Mouse (Mus musculus) small intestine, adult 2 months (tissue): ENCODE data around the gene Gjd3. TPM values are rescaled to one million over a fixed set of nuclear protein-coding genes. Genes with fewer than 3 reads are reported as not detected.
A peak's percentile ranks its signal among the peaks of the same experiment; 100 is the strongest.

ENCODE experiments used
- H3K27ac ChIP-seq: fragments of 200-500 bp; 2 replicates; pipeline ENCODE4 v1.5.1; 2012; ENCODE audit warnings: low read depth, low read length, control low read depth, inconsistent platforms; ENCODE audit not compliant: insufficient read depth
- H3K27me3 ChIP-seq: fragments of 200-500 bp; 2 replicates; pipeline ENCODE4 v1.6.1; 2012; ENCODE audit warnings: mild to moderate bottlenecking, moderate library complexity, low read length, inconsistent platforms; ENCODE audit not compliant: control insufficient read depth, insufficient read depth
- H3K36me3 ChIP-seq: fragments of 200-500 bp; 2 replicates; pipeline ENCODE4 v1.6.1; 2012; ENCODE audit warnings: mild to moderate bottlenecking, low read length, control low read depth, inconsistent platforms; ENCODE audit not compliant: control insufficient read depth, insufficient read depth
- H3K4me1 ChIP-seq: fragments of 200-500 bp; 2 replicates; pipeline ENCODE4 v1.6.1; 2012; ENCODE audit warnings: low read length, inconsistent platforms, mixed read lengths; ENCODE audit not compliant: control insufficient read depth, insufficient read depth, insufficient read length
- H3K4me3 ChIP-seq: fragments of 200-500 bp; 2 replicates; pipeline ENCODE4 v1.5.1; 2012; ENCODE audit warnings: low read depth, mild to moderate bottlenecking, control low read depth, inconsistent platforms, low read length, moderate library complexity
- CTCF ChIP-seq: fragments of 200-500 bp; IDR thresholded peaks from 2 replicates; pipeline ENCODE4 v1.5.1; 2012; ENCODE audit warnings: low read depth, mild to moderate bottlenecking, control low read depth, inconsistent platforms, low read length, moderate library complexity, mixed read lengths; ENCODE audit not compliant: insufficient replicate concordance, insufficient read length; ENCODE audit errors: extremely low read depth
- POLR2A ChIP-seq: fragments of 200-500 bp; IDR thresholded peaks from 2 replicates; pipeline ENCODE4 v1.6.1; 2012; ENCODE audit warnings: low read depth, mild to moderate bottlenecking, control low read depth, inconsistent platforms, low read length, moderate library complexity
- WGBS: fragments of 180-500 bp; shearing (Covaris S2); methylation state at CpG from one replicate; pipeline ENCODE4 v1.1.7; 2018; 5-methylcytosine and 5-hydroxymethylcytosine counted together
- polyA plus RNA-seq: library from polyadenylated mRNA; depleted of rRNA; stranded (reverse); fragments of >200 nt; gene quantifications from 2 replicates; pipeline ENCODE4 v1.2.3, GENCODE M21; 2012

The Gjd3 gene
- polyA plus RNA-seq, 1 experiment, result 5.8 TPM

DNA sequence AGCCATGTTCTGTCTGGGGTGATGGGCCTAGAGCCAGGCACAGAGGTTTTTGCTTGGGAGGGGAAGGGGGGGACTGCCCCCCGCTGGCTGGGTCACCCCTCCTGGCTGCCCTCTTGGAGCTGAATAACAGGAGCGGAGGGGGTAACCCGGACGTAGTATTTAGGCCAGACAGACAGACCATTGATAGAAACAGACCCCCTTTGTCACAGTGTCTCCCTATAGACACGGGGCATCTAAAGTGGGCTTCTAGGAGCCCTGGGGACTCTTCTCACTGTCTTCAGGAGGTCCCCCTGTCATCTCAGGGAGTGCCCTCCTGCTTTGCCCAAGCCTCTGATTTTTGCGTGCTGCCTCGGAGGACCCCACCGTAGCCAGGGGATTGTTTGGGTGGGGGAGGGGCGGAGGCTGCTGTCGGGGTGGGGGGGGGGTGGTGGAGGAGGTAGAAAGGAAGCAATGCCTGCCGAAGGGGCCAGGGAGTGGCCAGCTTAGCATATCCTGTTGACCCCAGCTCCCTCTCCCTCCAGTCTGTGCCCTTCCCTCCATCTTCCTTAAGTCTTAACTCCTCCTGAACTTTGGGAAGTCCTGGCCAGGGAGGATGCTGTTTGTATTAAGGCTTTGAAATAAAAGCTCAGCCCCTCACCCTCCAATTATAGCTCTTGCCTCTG is 17.3 kb downstream of the Gjd3 start:
- TF ChIP-seq CTCF (no peak), POLR2A (no peak)
- Histone ChIP-seq H3K4me3 (no peak overlapping the region), H3K27ac (no peak overlapping the region), H3K27me3 (no peaks in the 10 kb centered on the region), H3K4me1 (peaks cover 41% of the 10 kb centered on the region), H3K36me3 (peaks cover 44% of the 10 kb centered on the region)
- 41% methylated on average over 11 of the region's 11 CpGs for WGBS

DNA sequence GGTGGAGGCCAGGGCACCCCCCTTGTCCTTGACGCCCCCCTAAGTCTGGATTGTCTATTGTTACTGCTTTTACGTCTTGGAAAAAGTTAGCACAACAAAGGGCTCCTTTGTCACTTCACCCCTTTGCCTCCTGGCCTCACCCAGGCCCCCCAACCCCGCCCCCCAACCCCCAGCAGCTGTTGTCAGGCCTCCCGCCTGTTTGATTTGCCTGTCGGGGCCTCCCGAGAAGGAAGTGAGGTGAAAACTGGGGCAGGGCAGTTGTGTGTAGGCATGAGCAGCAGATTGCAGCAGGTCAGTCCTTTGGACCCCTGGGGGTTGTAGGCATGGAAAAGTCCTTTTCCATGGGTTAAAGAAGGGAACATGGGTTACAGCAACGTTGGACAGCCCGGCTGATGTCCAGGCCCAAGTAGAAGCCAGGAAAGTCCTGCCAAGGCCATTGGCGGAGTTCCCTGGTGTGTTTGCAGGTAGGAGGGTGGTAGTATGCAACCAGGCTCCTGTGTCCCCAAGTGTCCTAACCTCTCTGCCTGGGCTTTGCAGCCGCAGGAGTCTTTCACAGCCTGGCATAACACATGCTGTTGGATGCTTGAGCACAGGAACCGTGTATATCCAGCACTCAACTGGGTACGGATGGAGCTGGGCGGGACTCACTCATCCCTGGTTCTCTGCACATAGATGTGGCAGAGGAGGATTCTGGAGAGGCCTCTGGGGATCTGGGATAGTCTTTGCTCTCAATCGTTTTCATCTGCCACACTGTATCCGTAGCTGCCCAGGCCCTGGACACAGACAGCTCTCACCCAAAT is 18.0 kb downstream of the Gjd3 start:
- H3K27me3 ChIP-seq, result no peaks in the 10 kb centered on the region
- peak overlapping the region; percentile 43; the same call in 1 of the 2 replicates for H3K27ac ChIP-seq
- WGBS, result 26% methylated on average over 15 of the region's 15 CpGs
- peaks cover 35% of the 10 kb centered on the region for H3K4me1 ChIP-seq
- TF ChIP-seq CTCF (no peak), POLR2A (no peak)
- peak overlapping the region; percentile 17 for H3K4me3 ChIP-seq
- H3K36me3 ChIP-seq, result peaks cover 37% of the 10 kb centered on the region

DNA sequence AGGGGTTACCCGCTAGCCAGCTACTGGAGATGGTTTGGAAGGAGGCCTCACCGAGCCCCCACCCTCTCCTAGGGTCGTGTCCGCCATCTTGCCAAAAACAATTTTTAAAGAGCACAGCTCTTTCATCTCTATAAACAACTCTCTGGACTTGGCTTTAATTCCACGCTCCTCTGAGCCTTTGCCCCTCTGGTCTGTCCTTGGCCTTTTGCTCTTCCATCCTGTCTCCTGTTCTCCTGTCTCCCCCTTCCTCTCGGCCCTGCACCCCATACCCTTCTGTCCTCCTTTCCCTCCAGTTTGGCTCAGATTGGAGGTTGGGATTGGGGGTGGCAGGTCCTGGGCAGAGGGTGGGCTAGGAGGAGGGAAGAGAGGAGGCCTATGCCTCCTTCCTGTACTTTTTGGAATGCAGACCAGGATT is 18.6 kb downstream of the Gjd3 start:
- H3K4me1 ChIP-seq, result peaks cover 38% of the 10 kb centered on the region
- peak overlapping the region; percentile 72 for H3K4me3 ChIP-seq

DNA sequence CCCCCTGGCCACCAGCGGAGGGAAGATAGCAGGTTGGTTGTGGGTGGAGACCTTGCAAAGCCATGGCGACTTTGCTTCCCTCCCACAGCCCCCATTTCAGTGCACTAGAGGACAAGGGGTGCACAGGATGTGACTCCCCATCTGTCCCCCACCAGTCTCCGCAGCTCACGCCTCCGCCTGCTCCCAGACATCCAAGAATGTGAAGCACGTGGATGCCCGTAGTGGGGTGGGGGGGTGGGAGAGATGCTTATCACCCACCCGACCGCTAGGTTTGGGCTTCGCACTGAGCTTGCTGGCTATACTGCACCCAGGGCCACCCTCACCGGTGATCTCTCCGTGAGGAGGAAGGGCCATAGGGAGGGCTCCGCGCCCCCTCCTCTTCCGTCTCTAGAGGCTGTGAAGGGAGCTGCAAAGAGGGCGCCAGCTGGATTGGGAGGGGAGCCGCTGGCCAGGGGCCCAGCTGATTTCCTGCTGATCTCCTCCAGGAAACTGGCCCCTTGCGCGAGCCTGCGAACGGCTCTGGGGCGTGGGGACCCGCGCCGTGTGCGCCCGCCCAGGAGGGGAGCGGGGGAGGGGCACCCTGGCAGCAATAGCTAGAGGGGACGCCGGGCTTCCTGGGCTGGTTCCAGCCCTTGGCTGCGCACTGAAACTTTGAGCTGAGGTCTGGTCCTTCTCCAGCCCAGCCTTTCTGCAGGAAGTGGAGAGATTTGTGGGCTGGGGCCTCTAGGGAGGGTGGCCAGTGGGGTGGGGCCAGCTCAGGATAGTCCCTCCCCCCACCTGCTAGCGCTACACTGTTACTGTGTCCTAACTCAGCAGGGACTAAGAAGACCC is 19.4 kb downstream of the Gjd3 start:
- Histone ChIP-seq H3K27me3 (no peaks in the 10 kb centered on the region), H3K4me1 (peaks cover 38% of the 10 kb centered on the region), H3K36me3 (peaks cover 25% of the 10 kb centered on the region), H3K4me3 (peak overlapping the region; percentile 72), H3K27ac (peak overlapping the region; percentile 51)
- under 1% methylated on average over 32 of the region's 32 CpGs for WGBS
- TF ChIP-seq CTCF (no peak; the same call in 1 of the 2 replicates), POLR2A (no peak)

More for the DNA sequence above, 18.6 kb downstream of the Gjd3 start:
- Histone ChIP-seq H3K27me3 (no peaks in the 10 kb centered on the region), H3K36me3 (peaks cover 32% of the 10 kb centered on the region), H3K27ac (peak overlapping the region; percentile 43)
- TF ChIP-seq CTCF, result no peak
- no peak for TF ChIP-seq POLR2A
- WGBS, result 12% methylated on average over 6 of the region's 6 CpGs

DNA sequence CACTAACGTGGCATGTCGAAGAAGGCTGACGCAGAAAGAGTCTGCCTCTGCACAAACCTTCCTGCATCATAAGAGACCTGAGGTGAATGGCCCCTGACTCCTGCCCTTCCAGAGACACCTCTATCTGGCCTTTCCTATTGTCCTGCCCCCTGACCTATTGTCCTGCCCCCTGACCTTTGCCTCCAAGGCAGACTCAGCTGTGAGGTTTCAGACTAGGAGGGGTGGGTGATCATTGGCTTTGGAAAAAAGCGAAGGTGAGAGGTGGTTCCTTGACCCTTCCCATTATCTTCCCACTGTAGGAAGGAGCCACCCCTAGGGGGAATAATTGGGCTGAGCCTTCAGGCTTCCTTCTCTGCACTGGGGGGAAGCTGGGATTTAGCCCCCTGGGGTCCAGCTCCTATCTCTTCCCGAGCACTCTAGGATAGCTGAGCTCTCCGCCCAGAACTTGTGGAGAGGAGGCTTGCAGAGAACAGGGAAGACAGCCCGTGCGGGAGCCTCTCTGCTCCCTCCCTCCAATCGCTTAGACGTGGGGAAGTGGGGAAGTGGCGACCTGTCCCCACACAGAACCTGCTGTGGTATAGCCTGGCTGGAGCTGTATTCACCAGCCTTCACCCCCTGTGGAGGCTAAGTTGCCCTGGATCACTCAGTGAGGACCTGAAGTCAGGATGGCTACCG is 20.3 kb downstream of the Gjd3 start:
- Histone ChIP-seq H3K27ac (peak overlapping the region; percentile 36), H3K36me3 (peaks cover 17% of the 10 kb centered on the region), H3K4me1 (peaks cover 38% of the 10 kb centered on the region), H3K27me3 (no peaks in the 10 kb centered on the region), H3K4me3 (peak overlapping the region; percentile 72)
- WGBS, result 12% methylated on average over 12 of the region's 12 CpGs
- TF ChIP-seq POLR2A (no peak), CTCF (no peak)

DNA sequence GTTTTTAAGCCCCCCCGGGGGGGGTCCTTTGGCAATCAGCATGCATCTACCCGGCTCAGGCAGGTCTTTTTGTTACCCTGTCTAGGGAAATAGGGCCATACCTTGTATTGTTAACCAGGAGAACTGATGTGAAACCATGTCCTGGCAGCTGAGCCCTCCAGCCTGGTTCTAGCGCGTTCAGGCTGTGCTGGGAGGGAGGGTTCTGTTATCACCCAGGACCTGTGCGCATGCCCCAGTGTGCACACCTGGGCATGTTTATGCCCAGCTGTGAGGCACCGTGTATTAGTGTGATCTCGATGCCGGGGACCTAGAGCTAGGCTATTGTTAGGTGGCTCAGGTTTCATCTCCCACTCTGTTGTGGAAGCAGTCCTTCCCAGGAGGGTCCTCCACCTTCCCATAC is 21.1 kb downstream of the Gjd3 start:
- TF ChIP-seq POLR2A (no peak), CTCF (no peak)
- Histone ChIP-seq H3K4me3 (peak overlapping the region; percentile 72), H3K27me3 (no peaks in the 10 kb centered on the region), H3K36me3 (peaks cover 9% of the 10 kb centered on the region), H3K4me1 (peaks cover 38% of the 10 kb centered on the region), H3K27ac (peak overlapping the region; percentile 88)
- 6% methylated on average over 8 of the region's 8 CpGs for WGBS
